ENCODE assay signal across 15 mouse cellular contexts in genomic region chr2:166540216-166540615, GRCm38 (mm10).
"Had no signal": no experiment of that assay in that cellular context is flagged by ENCODE, and none has a peak within 500 bp of the region (broad histone marks: within the 10 kb centered on the region; RNA-seq: fewer than 3 reads in every experiment).

No protein-coding gene starts in this region.

- ATAC-seq: inflammation-experienced regulatory T-cells, adult 6 months; intestine, postnatal 0 days had no signal

- DNase-seq: gastrocnemius, adult 2 months; gastrocnemius, postnatal 10 days; gastrocnemius, postnatal 25 days; heart, adult 11 months; heart, adult 2 months; heart, postnatal 14 days; heart, postnatal 4 days; kidney, adult 18-20 months; kidney, adult 8-10 months; kidney, postnatal 10 days; kidney, postnatal 25 days; kidney, postnatal 4 days; liver, embryonic 13.5 days had no signal
